In genomic region chr19:44246341-44246911, GRCm38 (mm10) we compare ENCODE assay signal across 9 mouse cellular contexts. TPM values are rescaled to one million over a fixed set of nuclear protein-coding genes. Genes with fewer than 3 reads are reported as not detected.
DNase-seq lines count a peak whose midpoint lies in the region; ATAC-seq and TF ChIP-seq lines count a peak whose summit lies in the region.
"Had no signal": no experiment of that assay in that cellular context is flagged by ENCODE, and none has a peak within 500 bp of the region (broad histone marks: within the 10 kb centered on the region; RNA-seq: fewer than 3 reads in every experiment).

No protein-coding gene starts in this region.

- intact Hi-C loops in left cerebral cortex, postnatal 10 days (cut with DNase I), result no loop called here

- peaks cover 16% of the 10 kb centered on the region; the same call in 1 of the 2 replicates for H3K4me1 ChIP-seq in forebrain, embryonic 11.5 days (replicated peaks; ENCODE audit: control insufficient read depth, insufficient read depth, low read length)
- H3K4me1 ChIP-seq in intestine, postnatal 0 days (replicated peaks; ENCODE audit: control insufficient read depth, insufficient read depth, low read length), result peaks cover 7% of the 10 kb centered on the region

- H3ac ChIP-seq in myocyte (ENCODE audit: control insufficient read depth, insufficient read length), result no peak overlapping the region

- H3K9ac ChIP-seq in forebrain, embryonic 11.5 days (ENCODE audit: low read length), result no peak overlapping the region
- H3K9ac ChIP-seq in intestine, postnatal 0 days (ENCODE audit: low read depth, low read length), result no peak overlapping the region

- 36% methylated on average over 11 of the region's 11 CpGs for WGBS in forebrain, embryonic 11.5 days
- WGBS in intestine, postnatal 0 days, result 38% methylated on average over 11 of the region's 11 CpGs

- H3K4me3 ChIP-seq in layer of hippocampus, adult 2 months, result peak overlapping the region; percentile 42
- no peak overlapping the region for H3K4me3 ChIP-seq in forebrain, embryonic 11.5 days (ENCODE audit: low read depth, low read length)
- peak overlapping the region; percentile 15 for H3K4me3 ChIP-seq in intestine, postnatal 0 days (ENCODE audit: low read depth, low read length)
- peak overlapping the region; percentile 40 for H3K4me3 ChIP-seq in myocyte

- no peaks in the 10 kb centered on the region for H3K27me3 ChIP-seq in forebrain, embryonic 11.5 days (ENCODE audit: control insufficient read depth, insufficient read depth, low read length)
- H3K27me3 ChIP-seq in intestine, postnatal 0 days (replicated peaks; ENCODE audit: control insufficient read depth, insufficient read depth, low read length), result no peaks in the 10 kb centered on the region
- H3K27me3 ChIP-seq in myocyte (ENCODE audit: control insufficient read depth, insufficient read depth, insufficient read length), result no peaks in the 10 kb centered on the region

- TF ChIP-seq POLR2A in myocyte (IDR thresholded peaks at IDR 0.05; ENCODE audit: insufficient read length, low read depth), result no peak

- DNase-seq in layer of hippocampus, adult 2 months (ENCODE audit: low spot score in 2 of 2), result no peak
- no peak for DNase-seq in layer of hippocampus, postnatal 25 days (ENCODE audit: extremely low spot score in 1 of 2, low spot score in 1 of 2)
- DNase-seq in forebrain, embryonic 11.5 days (ENCODE audit: low spot score), result peak; percentile 45
- no peak for DNase-seq in frontal cortex, postnatal 25 days (ENCODE audit: low spot score in 2 of 2)
- no peak for DNase-seq in thymus, postnatal 14 days
- DNase-seq in left cerebral cortex, postnatal 10 days (ENCODE audit: extremely low spot score in 1 of 2, low spot score in 2 of 2), result no peak

- H3K9me3 ChIP-seq in forebrain, embryonic 11.5 days (ENCODE audit: control insufficient read depth, low read length), result no peaks in the 10 kb centered on the region
- no peaks in the 10 kb centered on the region for H3K9me3 ChIP-seq in intestine, postnatal 0 days (ENCODE audit: control insufficient read depth)

- H3K79me2 ChIP-seq in myocyte (ENCODE audit: control insufficient read depth, insufficient read depth), result peaks cover 17% of the 10 kb centered on the region

- peak overlapping the region; percentile 91; the same call in 1 of the 2 replicates for H3K27ac ChIP-seq in layer of hippocampus, adult 2 months
- no peak overlapping the region for H3K27ac ChIP-seq in forebrain, embryonic 11.5 days (ENCODE audit: low read depth, low read length)
- H3K27ac ChIP-seq in intestine, postnatal 0 days (ENCODE audit: low read depth, low read length), result peak overlapping the region; percentile 29; the same call in 1 of the 2 replicates

- H3K4me2 ChIP-seq in forebrain, embryonic 11.5 days (ENCODE audit: low read depth, low read length, severe bottlenecking), result peak overlapping the region; percentile 77; the same call in 1 of the 2 replicates
- H3K4me2 ChIP-seq in intestine, postnatal 0 days (replicated peaks; ENCODE audit: low read depth), result peak overlapping the region; percentile 67
- peak overlapping the region; percentile 100 for H3K4me2 ChIP-seq in myocyte (ENCODE audit: low read depth)

- no peaks in the 10 kb centered on the region for H3K36me3 ChIP-seq in forebrain, embryonic 11.5 days (ENCODE audit: control insufficient read depth, insufficient read depth, low read length)
- no peaks in the 10 kb centered on the region for H3K36me3 ChIP-seq in intestine, postnatal 0 days (ENCODE audit: control insufficient read depth, insufficient read depth)
- H3K36me3 ChIP-seq in myocyte (ENCODE audit: control insufficient read depth, insufficient read depth), result no peaks in the 10 kb centered on the region

- no peak for TF ChIP-seq CTCF in layer of hippocampus, adult 2 months (conservative IDR thresholded peaks at IDR 0.05)
- no peak for TF ChIP-seq CTCF in intestine, postnatal 0 days (IDR thresholded peaks at IDR 0.05; ENCODE audit: low read depth)

- ATAC-seq in forebrain, embryonic 11.5 days (replicated peaks; ENCODE audit: low FRiP score), result no peak
- ATAC-seq in intestine, postnatal 0 days, result no peak

TF ChIP-seq in myocyte, 11 proteins besides CTCF, POLR2A, EP300 and RAD21:
- TF ChIP-seq TCF3 (IDR thresholded peaks at IDR 0.05; ENCODE audit: insufficient read length, low read depth) (no peak), TCF12 (IDR thresholded peaks at IDR 0.05; ENCODE audit: insufficient read depth, poor library complexity, severe bottlenecking) (no peak), USF1 (IDR thresholded peaks at IDR 0.05; ENCODE audit: low read depth) (no peak), E2F4 (IDR thresholded peaks at IDR 0.05; ENCODE audit: insufficient read depth) (no peak), MAX (IDR thresholded peaks at IDR 0.05; ENCODE audit: low read depth) (no peak), MYOD1 (IDR thresholded peaks at IDR 0.05; ENCODE audit: control insufficient read depth in 1 of 3, insufficient read length in 2 of 3, low read depth in 2 of 3) (no peak), SRF (IDR thresholded peaks at IDR 0.05; ENCODE audit: control insufficient read depth, insufficient read length, low read depth) (no peak), POLR2AphosphoS2 (IDR thresholded peaks at IDR 0.05; ENCODE audit: insufficient read length, low read depth) (no peak), REST (IDR thresholded peaks at IDR 0.05; ENCODE audit: insufficient read depth, insufficient read length) (no peak), MYOG (IDR thresholded peaks at IDR 0.05; ENCODE audit: control insufficient read depth in 1 of 3, insufficient read depth in 1 of 3, insufficient read length in 2 of 3, low read depth in 2 of 3) (no peak), CEBPB (IDR thresholded peaks at IDR 0.05; ENCODE audit: insufficient read depth, poor library complexity, severe bottlenecking) (no peak)

RNA-seq across cellular contexts. Expression of gene Scd3, which starts 43.4 kb away (rescaled TPM):
- total RNA-seq in layer of hippocampus, adult 2 months (2021), result 1 to 10 TPM; 1.6 to 2.2 TPM
- 1 to 10 TPM; 1.1 to 1.6 TPM for total RNA-seq in layer of hippocampus, postnatal 25 days (2021)
- 0.49 TPM in 1 of 2 replicates, not detected in the other for polyA plus RNA-seq in forebrain, embryonic 11.5 days (2014; fragmentation: Nextera tagmentation; extraction: Ambion mirVana)
- polyA plus RNA-seq in intestine, postnatal 0 days (2015; fragmentation: Nextera tagmentation; extraction: Ambion mirVana), result not detected in 2 replicates
- 0.05 TPM for polyA plus RNA-seq in myocyte (2012; fragmentation: generic; extraction: Trizol)
- 1 to 10 TPM; 1.3 to 1.5 TPM for total RNA-seq in left cerebral cortex, postnatal 10 days (2021)

RNA-seq across cellular contexts. Expression of gene Scd2, which starts 47.0 kb away (rescaled TPM):
- total RNA-seq in layer of hippocampus, adult 2 months (2021), result 100 to 1,000 TPM; 597 to 622 TPM
- 100 to 1,000 TPM; 642 to 712 TPM for total RNA-seq in layer of hippocampus, postnatal 25 days (2021)
- 433 and 466 TPM in 2 replicates for polyA plus RNA-seq in forebrain, embryonic 11.5 days (2014; fragmentation: Nextera tagmentation; extraction: Ambion mirVana)
- 35.6 and 42.1 TPM in 2 replicates for polyA plus RNA-seq in intestine, postnatal 0 days (2015; fragmentation: Nextera tagmentation; extraction: Ambion mirVana)
- polyA plus RNA-seq in myocyte (2012; fragmentation: generic; extraction: Trizol), result 868 TPM
- 100 to 1,000 TPM; 603 to 619 TPM for total RNA-seq in left cerebral cortex, postnatal 10 days (2021)

RNA-seq across cellular contexts. Expression of gene Pkd2l1, which starts 54.2 kb away (rescaled TPM):
- total RNA-seq in layer of hippocampus, adult 2 months (2021), result under 1 TPM; 0.15 to 0.31 TPM
- total RNA-seq in layer of hippocampus, postnatal 25 days (2021), result under 1 TPM; 0.09 to 0.25 TPM
- 0.25 and 0.39 TPM in 2 replicates for polyA plus RNA-seq in forebrain, embryonic 11.5 days (2014; fragmentation: Nextera tagmentation; extraction: Ambion mirVana)
- not detected in 2 replicates for polyA plus RNA-seq in intestine, postnatal 0 days (2015; fragmentation: Nextera tagmentation; extraction: Ambion mirVana)
- polyA plus RNA-seq in myocyte (2012; fragmentation: generic; extraction: Trizol), result not detected
- not detected for total RNA-seq in left cerebral cortex, postnatal 10 days (2021)
- polyA plus RNA-seq: limb, embryonic 11.5 days had no signal
